Mouse (Mus musculus) liver, embryonic 12.5 days (tissue): ENCODE data around the gene Grip2. TPM values are rescaled to one million over a fixed set of nuclear protein-coding genes. Genes with fewer than 3 reads are reported as not detected.

Experiments used
- ATAC-seq: fragments of 200-750 bp; cut with Nextera tagmentation; 2 replicates; pipeline ENCODE4 v1.8.0; 2017; ENCODE audit warnings: moderate number of reproducible peaks, mild to moderate bottlenecking, moderate library complexity
- H3K27ac ChIP-seq: fragments of 300-500 bp; sonication (generic); 2 replicates; pipeline ENCODE4 v1.5.1; 2016; ENCODE audit warnings: mild to moderate bottlenecking
- H3K27me3 ChIP-seq: fragments of 300-500 bp; sonication (generic); replicated peaks from 2 replicates; pipeline ENCODE4 v1.6.1; 2016; ENCODE audit warnings: mild to moderate bottlenecking, moderate library complexity
- H3K36me3 ChIP-seq: fragments of 300-500 bp; sonication (generic); 2 replicates; pipeline ENCODE4 v1.6.1; 2016; ENCODE audit warnings: mild to moderate bottlenecking, moderate library complexity
- H3K4me1 ChIP-seq: fragments of 300-500 bp; sonication (generic); 2 replicates; pipeline ENCODE4 v1.6.1; 2016
- H3K4me2 ChIP-seq: fragments of 300-500 bp; sonication (generic); 2 replicates; pipeline ENCODE4 v1.6.1; 2016; ENCODE audit warnings: mild to moderate bottlenecking, moderate library complexity
- H3K4me3 ChIP-seq: fragments of 300-500 bp; sonication (generic); 2 replicates; pipeline ENCODE4 v1.5.1; 2016; ENCODE audit warnings: mild to moderate bottlenecking, moderate library complexity
- H3K9ac ChIP-seq: fragments of 300-500 bp; sonication (generic); 2 replicates; pipeline ENCODE4 v1.6.1; 2016; ENCODE audit warnings: mild to moderate bottlenecking, moderate library complexity
- H3K9me3 ChIP-seq: fragments of 300-500 bp; sonication (generic); replicated peaks from 2 replicates; pipeline ENCODE4 v1.6.1; 2016; ENCODE audit warnings: mild to moderate bottlenecking, moderate library complexity
- WGBS: fragments of 180-500 bp; shearing (Covaris S2); methylation state at CpG from one replicate; pipeline ENCODE4 v1.1.7; 2016; ENCODE audit not compliant: insufficient replicate concordance; 5-methylcytosine and 5-hydroxymethylcytosine counted together
- polyA plus RNA-seq: library from polyadenylated mRNA; unstranded; fragments of >200 nt; fragmentation: Nextera tagmentation; extraction: Ambion mirVana; gene quantifications from 2 replicates; pipeline ENCODE4 v1.2.1, GENCODE M21; 2016

Gene Grip2
- polyA plus RNA-seq, 1 experiment from 2014 or later = 0.05 TPM

DNA sequence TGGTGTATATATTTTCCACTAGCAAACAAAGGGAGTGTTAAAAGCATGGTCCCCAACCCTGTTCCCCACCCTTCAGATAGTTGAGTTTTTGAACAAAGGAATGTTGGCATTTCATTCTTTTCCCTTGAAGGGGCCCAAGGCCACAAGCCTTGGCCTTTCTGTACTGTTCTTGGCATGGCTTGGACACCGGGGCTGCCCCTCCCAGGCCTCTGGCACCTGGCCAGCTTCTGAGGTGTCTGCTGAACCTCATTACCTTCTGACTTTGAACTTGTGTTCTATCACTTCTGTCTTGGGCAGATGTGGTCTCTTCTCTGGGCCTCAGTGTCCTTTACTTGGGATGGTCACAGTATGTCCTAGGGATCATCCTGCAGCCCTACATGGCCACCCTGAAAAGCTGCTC, 99.7 kb downstream of the Grip2 start:
- Histone ChIP-seq H3K27ac (no peak overlapping the region), H3K27me3 (no peaks in the 10 kb centered on the region), H3K4me3 (no peak overlapping the region), H3K4me1 (peaks cover 6% of the 10 kb centered on the region; the same call in 1 of the 2 replicates), H3K9ac (no peak overlapping the region), H3K9me3 (no peaks in the 10 kb centered on the region), H3K36me3 (peaks cover 92% of the 10 kb centered on the region), H3K4me2 (no peak overlapping the region)
- WGBS = 71% methylated on average over 1 of the region's 1 CpGs
- ATAC-seq = no peak

DNA sequence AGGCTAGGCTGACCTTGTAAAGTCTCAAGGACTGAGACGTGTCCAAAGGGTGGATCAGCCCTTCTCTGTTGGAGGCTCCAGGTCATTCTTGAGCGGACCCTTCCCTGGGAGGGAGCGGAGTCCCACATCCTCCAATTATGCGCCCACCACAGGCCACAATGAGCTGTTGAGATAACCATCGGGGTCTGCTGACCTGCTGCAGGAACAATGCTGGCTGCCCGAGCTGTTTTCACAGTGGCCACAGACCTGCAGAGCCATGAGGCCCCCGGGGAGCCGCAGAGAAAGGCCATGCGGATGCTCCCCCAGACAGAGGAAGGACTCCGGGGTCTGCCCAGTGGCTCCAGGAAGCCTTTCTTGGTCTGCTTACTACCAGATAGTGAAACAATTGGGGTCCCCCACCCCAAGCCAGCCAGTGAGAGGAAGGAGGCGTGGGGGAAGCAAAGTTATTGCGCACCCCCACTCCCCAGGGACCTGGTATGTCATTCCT, 105.8 kb downstream of the Grip2 start:
- Histone ChIP-seq H3K4me2 (no peak overlapping the region), H3K27ac (no peak overlapping the region), H3K27me3 (no peaks in the 10 kb centered on the region), H3K9me3 (no peaks in the 10 kb centered on the region), H3K9ac (no peak overlapping the region), H3K4me3 (no peak overlapping the region), H3K4me1 (peaks cover 38% of the 10 kb centered on the region), H3K36me3 (peaks cover 41% of the 10 kb centered on the region)
- ATAC-seq = no peak
- 55% methylated on average over 12 of the region's 12 CpGs for WGBS

DNA sequence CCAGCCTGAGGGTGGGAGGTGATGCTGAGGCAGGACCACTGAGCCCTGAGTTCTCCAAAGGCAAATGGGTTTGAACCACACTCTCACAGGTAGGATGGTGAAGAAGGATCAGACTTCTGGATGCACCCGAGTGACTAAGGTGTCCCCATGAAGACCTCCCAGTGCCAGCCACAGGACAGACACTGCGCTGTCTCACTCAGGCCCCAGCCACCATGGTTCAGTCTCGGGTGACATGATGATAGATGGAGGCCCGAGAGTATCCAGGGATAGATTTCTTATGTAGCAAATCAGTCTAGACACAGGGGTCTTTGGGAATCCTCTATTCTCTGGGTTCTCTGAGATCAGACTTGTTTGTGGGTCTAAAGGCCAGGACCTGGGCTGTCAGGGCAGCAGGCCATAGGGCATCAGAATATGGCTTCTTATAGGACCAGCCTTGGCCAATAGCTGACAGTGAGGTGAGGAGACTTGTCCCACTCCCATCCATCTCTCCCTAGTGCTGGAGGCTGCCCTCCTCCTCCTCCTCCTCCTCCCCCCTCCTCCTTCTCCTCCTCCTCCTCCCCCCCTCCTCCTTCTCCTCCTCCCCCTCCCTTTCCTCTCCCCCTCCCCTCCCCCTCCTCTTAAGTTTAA, 106.3 kb downstream of the Grip2 start:
- H3K9me3 ChIP-seq = no peaks in the 10 kb centered on the region
- no peak overlapping the region for H3K27ac ChIP-seq
- no peak overlapping the region for H3K9ac ChIP-seq
- WGBS = 71% methylated on average over 4 of the region's 4 CpGs
- H3K4me2 ChIP-seq = no peak overlapping the region
- H3K4me3 ChIP-seq = no peak overlapping the region
- peaks cover 35% of the 10 kb centered on the region for H3K36me3 ChIP-seq
- H3K4me1 ChIP-seq = peaks cover 41% of the 10 kb centered on the region
- ATAC-seq = no peak
- no peaks in the 10 kb centered on the region for H3K27me3 ChIP-seq

DNA sequence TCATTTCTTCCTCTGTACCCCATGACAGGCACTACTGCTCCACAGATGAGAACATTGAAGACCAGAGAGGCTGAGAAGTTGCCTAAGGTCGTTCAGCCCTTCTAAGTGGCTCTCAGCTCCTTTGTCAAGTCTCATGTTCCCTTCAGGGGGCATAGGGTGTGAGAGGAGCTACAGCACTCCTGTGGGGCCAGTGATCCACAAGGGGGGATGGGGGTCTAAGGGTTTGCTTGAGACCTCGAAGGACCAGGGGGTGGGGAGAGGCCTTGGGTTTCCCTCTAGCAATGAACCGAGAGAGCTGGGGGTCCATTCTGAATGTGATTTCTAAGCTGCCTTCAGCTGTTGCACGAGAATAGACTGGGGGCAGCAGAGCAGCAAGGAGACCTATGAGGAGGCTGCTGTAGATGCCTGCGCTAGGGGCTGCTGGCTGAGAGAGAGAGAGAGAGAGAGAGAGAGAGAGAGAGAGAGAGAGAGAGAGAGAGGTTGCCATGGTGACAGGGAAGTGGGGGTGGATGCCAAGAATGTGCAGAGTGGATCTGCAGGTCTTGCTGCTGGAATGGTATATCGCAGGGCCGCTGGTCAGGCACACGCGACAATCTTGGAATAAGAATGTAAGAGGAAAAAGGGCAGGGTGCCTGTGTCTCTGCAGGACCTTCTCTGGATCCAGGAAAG, 107.1 kb downstream of the Grip2 start:
- 64% methylated on average over 9 of the region's 9 CpGs for WGBS
- Histone ChIP-seq H3K36me3 (peaks cover 31% of the 10 kb centered on the region), H3K4me3 (no peak overlapping the region), H3K9me3 (no peaks in the 10 kb centered on the region), H3K9ac (no peak overlapping the region), H3K4me1 (peaks cover 41% of the 10 kb centered on the region), H3K27ac (no peak overlapping the region), H3K4me2 (no peak overlapping the region), H3K27me3 (no peaks in the 10 kb centered on the region)
- no peak for ATAC-seq

DNA sequence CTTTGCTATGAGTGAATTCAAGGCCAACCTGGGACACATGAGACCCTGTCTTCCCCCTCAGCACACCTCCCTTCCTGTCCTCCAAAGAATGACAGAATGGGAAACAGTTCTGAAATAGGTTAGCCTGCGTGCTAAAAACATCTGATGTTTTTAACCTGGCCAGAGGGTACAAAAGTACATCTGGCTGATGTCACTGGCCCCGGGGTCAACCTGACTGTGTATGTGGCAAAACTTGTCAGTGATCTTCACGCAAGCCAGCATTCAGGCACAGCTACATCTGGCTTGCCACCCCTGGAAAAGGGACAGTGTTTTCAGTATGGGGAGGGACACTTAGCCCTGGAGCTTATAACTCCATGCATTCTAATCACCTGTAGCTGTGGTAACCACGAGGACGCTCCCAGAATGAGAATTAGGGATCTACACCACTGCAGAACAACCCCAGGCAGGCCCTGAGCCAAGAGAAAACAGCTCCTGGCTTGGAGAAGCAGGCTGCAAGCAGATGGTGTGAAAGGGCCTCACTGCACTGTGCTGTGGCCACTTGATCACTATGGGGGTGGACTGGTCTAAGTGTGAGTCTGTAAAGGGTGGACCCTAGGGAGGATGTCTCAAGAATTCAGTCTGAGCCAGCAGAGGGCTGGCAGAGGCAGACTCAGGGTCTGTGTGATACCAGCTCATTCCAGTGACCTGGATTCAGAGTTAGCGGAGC, 107.9 kb downstream of the Grip2 start:
- Histone ChIP-seq H3K27me3 (no peaks in the 10 kb centered on the region), H3K9ac (no peak overlapping the region), H3K4me1 (peaks cover 41% of the 10 kb centered on the region), H3K36me3 (peaks cover 27% of the 10 kb centered on the region), H3K27ac (peak overlapping the region; percentile 56), H3K4me2 (no peak overlapping the region), H3K9me3 (no peaks in the 10 kb centered on the region), H3K4me3 (no peak overlapping the region)
- 72% methylated on average over 6 of the region's 6 CpGs for WGBS
- no peak for ATAC-seq

DNA sequence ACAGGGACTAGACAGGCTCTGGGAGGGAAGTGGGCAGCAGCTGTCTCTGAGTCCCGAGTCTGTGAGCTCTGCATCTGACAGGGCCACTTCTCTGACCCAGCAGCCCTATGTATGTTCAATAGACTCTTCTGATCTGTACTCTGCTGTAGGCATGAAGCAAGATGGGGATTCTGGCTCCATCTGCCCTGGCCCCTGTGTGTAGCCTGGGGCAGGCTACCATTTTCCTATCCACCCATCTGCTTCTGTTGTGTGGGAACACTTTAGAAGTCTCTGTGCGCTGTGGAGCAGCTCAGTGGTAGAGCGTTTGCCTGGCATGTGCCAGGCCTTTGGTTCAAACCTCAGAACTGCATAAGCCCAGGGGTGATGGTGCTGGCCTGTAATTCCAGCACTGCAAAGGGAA, 108.4 kb downstream of the Grip2 start:
- no peaks in the 10 kb centered on the region for H3K9me3 ChIP-seq
- 61% methylated on average over 3 of the region's 3 CpGs for WGBS
- peaks cover 43% of the 10 kb centered on the region for H3K4me1 ChIP-seq
- H3K36me3 ChIP-seq = peaks cover 23% of the 10 kb centered on the region
- no peaks in the 10 kb centered on the region for H3K27me3 ChIP-seq
- H3K4me2 ChIP-seq = no peak overlapping the region
- no peak overlapping the region for H3K9ac ChIP-seq
- no peak for ATAC-seq
- peak overlapping the region; percentile 56 for H3K27ac ChIP-seq
- H3K4me3 ChIP-seq = no peak overlapping the region

DNA sequence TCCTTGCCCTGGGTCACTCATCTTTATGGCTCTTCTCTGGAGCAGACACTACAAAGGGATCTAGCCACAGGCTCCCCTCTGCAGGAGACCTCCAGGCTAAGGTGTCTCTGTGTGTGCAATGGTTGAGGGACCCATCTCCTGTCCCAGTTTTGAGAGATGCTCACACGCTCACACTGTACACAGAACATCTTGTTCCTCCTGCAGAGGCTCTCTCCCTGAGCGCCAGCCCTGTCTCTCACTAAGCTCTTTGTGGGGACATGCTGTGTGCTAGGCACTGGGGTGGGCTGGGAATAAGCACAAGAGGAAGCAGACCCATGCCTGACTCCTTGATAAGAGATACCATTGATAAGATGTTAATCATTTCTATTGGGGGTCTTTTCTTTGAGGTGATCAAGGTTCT, 109.0 kb downstream of the Grip2 start:
- Histone ChIP-seq H3K4me1 (peaks cover 49% of the 10 kb centered on the region), H3K4me2 (no peak overlapping the region), H3K9ac (no peak overlapping the region), H3K9me3 (no peaks in the 10 kb centered on the region), H3K27me3 (no peaks in the 10 kb centered on the region), H3K4me3 (no peak overlapping the region), H3K36me3 (peaks cover 21% of the 10 kb centered on the region), H3K27ac (no peak overlapping the region)
- 69% methylated on average over 2 of the region's 2 CpGs for WGBS
- no peak for ATAC-seq

DNA sequence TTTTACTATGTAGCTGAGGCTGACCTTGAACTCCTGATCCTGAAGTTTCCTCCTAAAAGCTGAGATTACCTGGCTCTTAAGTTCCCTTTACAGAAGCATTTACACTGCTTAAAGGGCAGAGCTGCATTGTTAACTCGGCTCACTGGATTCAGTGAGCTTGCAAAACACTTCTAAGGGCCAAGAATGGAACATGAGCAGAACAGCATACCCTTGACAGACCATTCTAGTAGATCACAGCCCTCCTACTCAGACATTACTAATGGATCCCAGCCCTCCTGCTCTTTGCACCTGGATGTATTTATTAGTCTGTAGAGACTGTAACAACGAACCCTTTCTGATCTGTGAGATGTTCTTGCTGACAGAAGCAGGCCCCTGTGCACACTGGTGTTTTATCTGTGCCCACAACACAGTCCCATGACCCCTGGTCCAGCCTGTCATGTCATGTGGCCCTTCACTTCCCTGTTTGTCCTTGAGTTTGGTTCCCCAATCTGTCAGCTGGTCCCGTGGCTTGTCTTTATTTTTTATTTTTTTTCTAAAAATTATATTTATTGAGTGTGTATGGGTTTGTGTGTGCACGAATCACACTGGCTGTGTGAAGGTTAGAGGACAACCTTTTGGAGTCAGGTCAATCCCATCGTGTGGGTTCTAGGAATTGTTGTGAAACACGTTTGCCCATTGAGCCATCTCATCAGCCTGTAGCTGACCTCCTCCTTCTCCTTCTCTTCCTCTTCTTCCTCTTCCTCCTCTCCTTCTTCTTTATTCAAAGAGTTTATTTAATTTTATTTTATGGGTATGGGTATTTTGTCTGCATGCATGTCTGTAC, 110.9 kb downstream of the Grip2 start:
- H3K27ac ChIP-seq = no peak overlapping the region
- WGBS = 45% methylated on average over 6 of the region's 6 CpGs
- H3K4me1 ChIP-seq = peaks cover 64% of the 10 kb centered on the region
- H3K27me3 ChIP-seq = no peaks in the 10 kb centered on the region
- no peak overlapping the region for H3K4me3 ChIP-seq
- no peak for ATAC-seq
- no peak overlapping the region for H3K4me2 ChIP-seq
- peaks cover 20% of the 10 kb centered on the region for H3K36me3 ChIP-seq
- H3K9me3 ChIP-seq = no peaks in the 10 kb centered on the region
- no peak overlapping the region for H3K9ac ChIP-seq

DNA sequence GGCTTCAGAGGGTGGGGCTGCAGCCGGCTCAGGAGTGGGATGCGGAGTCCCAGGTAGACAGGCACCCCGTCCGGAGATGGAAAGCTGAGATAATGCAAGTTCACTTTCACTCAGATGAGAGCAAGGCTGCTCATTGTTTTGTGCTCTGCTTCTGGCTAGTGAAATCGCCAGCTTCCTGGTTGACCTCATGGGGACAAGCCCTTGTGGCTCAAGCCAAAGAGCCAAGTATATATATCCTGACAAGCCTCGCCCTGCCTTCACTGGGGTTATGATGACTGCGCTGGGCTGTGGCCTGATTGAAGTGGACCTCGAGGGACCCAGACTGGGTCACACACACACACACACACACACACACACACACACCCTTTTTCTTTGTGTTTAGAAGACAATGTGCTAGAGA, 112.0 kb downstream of the Grip2 start:
- Histone ChIP-seq H3K4me3 (no peak overlapping the region), H3K36me3 (peaks cover 25% of the 10 kb centered on the region), H3K4me1 (peaks cover 60% of the 10 kb centered on the region), H3K27me3 (no peaks in the 10 kb centered on the region), H3K9me3 (no peaks in the 10 kb centered on the region), H3K27ac (no peak overlapping the region), H3K9ac (no peak overlapping the region), H3K4me2 (no peak overlapping the region)
- ATAC-seq = no peak
- 72% methylated on average over 8 of the region's 8 CpGs for WGBS

DNA sequence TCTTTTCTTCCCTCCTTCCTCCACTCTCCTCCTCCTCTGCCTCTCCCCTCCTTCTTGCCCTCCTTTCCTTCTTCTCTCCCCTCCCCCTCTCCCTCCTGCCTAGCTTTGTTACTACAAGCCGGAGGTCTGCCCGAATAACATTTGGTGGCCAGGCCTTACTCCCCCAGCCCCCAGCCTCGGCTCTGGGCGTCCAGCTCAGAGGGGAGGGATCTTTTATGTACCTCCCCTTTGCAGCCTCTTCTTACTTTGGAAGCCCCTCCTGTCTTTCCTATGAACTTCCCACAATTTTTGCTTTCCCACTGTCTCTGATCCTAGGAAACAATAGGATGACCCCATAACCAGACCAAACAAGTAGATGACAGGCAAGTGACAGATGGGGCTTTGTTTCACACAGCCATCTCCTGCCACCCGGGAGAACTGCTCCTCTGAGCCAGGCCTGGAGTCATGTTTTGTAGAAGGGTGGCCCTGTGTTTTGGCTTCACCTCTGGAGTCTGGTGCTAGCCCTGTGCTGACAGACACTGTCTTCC, 113.6 kb downstream of the Grip2 start:
- WGBS = 30% methylated on average over 5 of the region's 5 CpGs
- H3K9ac ChIP-seq = no peak overlapping the region
- ATAC-seq = no peak
- peaks cover 44% of the 10 kb centered on the region for H3K4me1 ChIP-seq
- no peaks in the 10 kb centered on the region for H3K9me3 ChIP-seq
- no peaks in the 10 kb centered on the region for H3K27me3 ChIP-seq
- peaks cover 31% of the 10 kb centered on the region for H3K36me3 ChIP-seq
- H3K4me2 ChIP-seq = peak overlapping the region; percentile 24; the same call in 1 of the 2 replicates
- H3K27ac ChIP-seq = peak overlapping the region; percentile 74
- H3K4me3 ChIP-seq = no peak overlapping the region

DNA sequence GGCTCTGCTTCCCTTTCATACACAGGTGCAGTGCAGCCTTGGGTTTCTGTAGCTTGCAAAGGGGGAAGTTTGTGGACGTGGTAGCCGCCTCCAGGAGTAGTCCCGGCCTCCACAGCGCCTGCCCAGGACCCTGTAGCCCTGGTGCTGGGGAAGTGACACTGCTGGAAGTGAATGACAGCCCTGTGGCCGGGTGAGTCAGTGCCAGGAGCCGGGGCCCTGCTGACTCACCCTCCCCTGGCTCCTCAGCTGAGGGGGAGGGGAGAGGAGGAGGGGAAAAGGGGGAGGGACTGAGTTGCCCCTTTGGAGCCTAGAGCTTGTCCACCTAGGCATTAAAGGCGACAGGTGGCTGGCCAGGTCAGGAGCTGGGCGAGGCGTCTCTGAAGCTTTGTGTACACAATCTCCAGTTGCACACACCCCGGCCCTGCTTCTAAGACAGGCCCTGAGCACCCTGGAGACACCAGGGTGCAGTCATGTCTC, 114.2 kb downstream of the Grip2 start:
- ATAC-seq = peak; percentile 75
- H3K9ac ChIP-seq = no peak overlapping the region
- WGBS = 12% methylated on average over 10 of the region's 10 CpGs

More for the DNA sequence above, 114.2 kb downstream of the Grip2 start:
- Histone ChIP-seq H3K4me1 (peaks cover 40% of the 10 kb centered on the region), H3K4me2 (peak overlapping the region; percentile 24; the same call in 1 of the 2 replicates), H3K36me3 (peaks cover 37% of the 10 kb centered on the region), H3K27me3 (no peaks in the 10 kb centered on the region), H3K4me3 (no peak overlapping the region), H3K9me3 (no peaks in the 10 kb centered on the region), H3K27ac (peak overlapping the region; percentile 74)
